Mouse (Mus musculus) mature B cell (primary cell): ENCODE data around the gene Ptprz1.

Experiments used
- in situ Hi-C: fragments of 300-500 bp; cut with MboI; formaldehyde crosslinking; loops from 2 replicates; pipeline ENCODE4 v1.14.3; 2019

Ptprz1 gene

DNA sequence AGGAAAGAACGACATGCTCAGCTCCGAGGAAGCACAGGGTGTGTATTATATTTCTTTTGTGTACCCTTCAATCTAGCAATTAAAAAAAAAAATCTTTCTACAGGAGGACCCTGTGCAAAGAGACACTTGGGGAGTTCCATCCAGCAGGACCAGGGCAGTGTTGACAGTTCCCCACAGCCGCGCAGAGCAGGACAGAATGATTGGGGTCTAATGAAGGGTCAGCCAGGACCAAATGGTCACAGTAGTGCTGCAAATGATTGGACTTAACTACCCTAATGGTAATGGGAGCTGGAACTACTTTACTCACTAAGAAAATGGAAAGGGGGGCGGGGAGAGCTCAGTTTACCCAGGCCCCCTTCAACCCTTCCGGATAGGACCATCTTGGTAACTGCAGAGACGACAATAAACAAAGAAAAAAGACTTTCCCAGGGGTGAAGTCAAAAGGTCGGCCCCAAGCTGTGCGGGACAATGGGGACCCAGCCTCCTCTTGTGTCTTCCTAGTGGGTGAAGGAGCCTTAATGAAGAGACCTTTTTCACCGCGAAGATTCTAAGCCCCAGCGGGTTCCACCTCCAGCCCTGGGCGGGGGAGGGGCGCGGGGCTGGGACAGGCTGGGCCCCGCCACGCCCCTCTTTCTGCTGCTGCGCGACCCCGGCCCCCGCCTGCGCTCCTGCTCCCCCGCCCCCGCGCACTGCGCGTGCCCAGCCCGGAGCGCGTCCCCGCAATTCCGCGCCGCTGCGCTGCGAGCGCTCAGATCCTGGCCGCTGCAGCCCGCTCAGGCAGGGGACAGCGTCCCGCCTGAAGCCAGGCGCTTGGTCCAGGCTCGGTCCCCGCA lies at the start of gene Ptprz1:
Gene Ptprz1, plus strand, starts transcription at position 722 of the 833 bp plus-strand sequence.
- in situ Hi-C loops: no loop called here

DNA sequence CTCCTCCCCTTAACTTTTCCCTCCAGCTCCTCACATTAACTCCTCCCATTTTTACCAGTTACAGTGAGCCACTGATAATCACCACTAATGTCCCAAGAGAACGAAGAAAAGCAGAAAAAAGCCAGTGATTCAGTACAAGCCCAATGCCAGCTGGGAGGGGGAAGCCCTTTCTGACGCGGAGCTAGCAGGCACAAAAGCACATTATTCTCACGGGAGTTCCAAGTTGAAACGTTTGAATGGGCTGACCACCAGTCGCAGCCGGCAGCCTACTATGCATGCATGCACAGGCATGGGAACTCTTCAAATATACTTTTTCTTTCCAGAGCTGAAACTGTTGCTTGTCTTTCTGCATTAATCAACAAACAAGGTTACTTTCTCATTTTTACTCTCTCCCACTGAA lies 41.7 kb upstream of the Ptprz1 start:
- in situ Hi-C loops: no loop called here

DNA sequence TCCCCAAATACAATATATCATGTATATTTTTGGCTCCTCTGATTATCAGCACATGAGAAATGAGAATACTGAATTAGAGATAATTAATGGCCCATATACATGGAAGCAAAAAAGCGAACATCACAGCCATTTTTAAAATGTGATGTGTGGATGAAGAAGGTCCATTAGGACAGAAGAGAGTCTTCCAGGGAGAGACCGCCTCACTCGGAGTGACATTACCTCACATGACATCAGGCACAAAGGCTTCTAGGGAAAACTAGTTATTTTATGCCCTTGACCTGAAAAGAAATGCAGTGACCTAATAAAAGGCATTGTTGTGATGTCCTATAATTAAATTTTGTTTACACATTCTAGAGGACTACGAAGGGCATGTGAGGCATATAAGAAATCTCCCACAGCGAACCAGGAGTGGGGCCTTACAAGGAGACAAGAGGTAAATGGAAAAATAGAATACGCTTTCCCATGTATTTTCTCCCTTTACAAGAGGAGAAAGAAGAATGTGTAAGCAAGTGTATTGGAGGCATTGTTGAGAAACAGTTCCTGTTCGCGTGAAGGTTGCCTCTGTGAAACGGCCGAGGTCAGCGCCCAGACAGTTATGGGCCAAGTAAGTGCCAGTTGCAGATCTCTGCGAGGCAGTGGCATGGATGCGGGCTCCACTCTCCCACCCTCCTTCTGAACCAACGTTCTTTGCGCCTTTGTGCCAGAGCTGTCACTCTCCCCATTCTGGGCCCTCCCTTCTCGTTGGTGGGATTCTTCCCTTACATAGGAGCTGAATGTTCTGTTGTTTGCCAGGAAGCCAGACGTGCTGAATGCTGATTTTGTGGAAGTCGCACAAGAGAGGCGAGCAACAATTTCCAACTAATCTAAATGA lies 41.0 kb upstream of the Ptprz1 start:
- in situ Hi-C loops: no loop called here

DNA sequence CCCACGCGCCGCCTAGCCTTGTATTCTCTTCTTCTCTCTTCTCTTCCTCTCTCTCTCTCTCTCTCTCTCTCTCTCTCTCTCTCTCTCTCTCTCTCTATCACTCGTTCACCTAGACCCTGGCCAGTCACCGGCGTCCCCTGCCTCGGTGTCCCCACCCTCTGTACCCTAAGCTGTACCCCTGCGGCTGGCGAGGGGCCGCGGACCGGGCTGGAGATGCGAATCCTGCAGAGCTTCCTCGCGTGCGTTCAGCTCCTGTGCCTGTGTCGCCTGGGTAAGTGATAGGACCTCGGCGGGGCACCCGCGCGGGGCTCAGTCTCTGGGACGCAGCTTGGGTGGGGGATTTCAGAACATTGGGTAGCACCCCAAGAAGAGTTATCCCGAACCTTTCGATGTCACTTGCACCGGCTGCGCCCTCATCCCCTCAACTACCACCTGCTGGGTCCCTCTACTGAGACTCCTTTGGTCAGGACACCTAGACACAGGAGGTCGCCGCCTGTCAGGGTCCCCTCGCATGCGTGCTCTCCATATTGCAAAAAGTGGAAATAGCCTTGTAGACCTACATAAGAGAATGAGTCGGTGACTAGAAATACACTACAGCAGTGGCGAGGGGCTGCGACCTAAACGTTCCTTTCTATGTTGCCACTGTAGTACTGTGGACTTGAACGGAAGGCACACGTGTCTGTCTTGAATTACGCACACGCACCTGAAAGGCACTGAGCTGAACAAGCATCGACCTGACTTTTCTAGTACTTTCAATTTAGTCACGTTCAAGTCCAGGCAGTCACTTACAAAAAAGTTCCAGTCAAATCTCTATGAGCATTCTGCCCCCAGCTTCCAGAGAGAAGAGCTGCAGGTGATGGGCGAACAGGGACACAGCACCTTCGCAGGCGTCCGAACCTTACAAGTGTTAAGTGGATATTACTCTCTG lies 576 bp downstream of the Ptprz1 start:
- in situ Hi-C loops: no loop called here

DNA sequence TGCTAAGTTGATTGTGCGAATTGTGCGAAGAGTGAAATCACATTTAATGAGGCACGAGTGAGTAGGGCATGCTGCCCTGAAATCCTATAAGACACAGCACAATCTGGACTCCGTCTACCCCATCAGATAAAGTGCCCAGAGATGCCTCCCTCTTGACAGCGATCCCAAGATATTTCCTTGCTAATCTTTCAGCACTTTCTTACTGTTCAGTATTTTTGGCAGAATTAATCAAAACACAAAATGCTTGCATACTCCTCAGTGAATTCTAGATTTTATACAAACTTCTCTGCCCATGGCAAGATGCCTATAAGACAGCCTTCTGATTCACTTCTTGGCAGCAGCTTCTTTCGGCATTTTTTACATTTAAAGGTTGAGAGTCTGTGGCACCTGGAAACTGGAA lies 12.7 kb downstream of the Ptprz1 start:
- in situ Hi-C loops: no loop called here

DNA sequence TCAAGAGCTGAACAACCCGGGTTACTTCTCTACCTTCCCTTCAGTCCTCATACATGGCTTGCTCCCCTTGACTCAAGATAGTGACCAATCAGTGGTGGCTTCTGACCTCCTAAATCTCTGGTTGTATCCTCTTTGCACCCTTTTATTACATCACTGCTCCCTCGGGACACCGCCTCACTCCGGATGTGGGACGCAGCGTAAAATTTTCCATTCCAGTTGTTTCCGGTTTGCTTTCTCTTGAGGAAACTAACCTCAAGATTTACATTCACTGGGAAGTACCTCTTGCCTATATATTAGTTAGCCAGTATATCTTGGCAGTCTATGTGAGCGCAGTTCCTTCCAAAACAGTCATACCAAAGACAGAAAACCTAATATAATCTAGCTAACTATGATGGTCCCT lies 14.0 kb downstream of the Ptprz1 start:
- in situ Hi-C loops: no loop called here

DNA sequence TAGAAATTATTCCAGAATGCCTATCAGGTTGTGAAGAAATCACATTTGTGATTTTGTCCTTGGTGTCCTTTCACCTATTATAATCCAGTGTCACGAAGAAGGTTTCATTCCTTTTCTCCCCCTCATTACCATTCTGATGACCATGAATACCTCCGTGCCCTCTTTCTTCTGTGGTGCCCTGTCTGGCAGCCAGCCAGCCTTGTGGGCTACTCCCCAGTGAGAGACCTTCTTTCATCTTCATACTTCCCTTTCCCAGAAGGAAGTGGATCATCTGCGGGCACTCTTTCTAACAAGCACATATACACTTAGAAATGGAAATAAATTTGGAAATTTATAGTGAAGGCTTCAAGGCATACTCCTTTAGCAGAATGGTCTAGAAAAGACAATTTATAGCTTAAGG lies 26.7 kb downstream of the Ptprz1 start:
- in situ Hi-C loops: no loop called here

DNA sequence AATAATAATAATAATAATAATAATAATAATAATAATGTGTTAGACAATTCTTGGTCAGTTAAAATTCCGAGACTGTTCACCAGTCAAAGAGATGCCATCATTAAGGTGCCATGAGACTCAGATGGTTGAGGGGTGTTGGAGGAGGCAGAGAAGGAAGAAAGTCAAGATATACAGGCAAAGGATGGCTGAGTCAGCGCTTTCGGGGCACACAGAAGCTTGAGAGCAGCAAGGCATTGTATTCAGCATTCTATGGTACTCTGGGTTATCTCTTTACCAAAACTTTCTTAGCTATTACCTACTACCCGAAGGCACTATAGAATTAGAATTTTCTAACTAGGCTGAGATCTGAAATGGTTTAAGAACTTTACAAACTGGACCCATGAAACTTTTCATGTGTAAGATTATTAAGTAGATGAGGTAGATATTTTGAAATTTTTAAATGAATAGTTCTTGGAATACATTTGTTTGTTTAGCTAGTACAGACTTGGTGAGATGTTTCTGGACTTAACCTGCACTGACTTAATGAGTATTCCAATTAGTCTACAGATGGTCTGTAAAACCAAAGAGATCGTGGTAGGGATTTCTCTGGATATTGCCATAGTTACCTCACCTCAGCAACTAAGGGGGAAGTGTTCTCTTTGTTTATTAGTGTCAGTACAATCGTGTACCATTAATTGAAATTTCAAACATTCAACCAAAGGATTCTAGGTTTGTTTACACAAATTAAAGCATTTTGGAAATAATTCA lies 33.4 kb downstream of the Ptprz1 start:
- in situ Hi-C loops: no loop called here

DNA sequence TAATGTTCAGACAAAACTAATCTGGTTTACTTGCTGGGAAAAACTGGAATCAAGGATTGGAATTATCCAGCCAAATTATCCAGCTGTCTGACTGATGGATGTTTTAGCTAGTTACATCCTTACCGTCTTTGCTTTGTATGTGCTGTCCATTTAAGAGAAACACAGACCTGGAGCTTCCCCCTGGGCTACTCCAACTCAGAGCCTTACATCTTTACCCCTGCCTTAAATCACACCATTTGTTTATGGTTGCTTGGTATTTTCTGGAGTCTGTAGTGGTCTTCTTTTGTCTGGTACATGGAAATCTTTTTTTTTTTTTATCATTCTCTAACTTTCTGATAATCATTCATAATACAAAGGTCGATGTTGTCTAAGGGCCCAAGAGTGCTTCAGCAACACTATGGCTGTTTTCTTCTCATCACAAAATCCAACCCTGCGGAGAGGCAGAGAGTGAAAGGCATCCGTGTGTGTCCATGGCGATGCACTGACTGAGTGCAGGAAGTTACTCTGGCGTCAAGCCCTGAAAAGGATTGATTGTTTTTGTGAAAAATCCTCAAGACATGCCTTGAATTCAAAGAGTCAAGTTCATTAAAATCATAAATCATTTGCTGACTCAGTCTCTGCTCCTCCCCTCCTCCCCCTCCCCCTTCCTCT lies 34.1 kb downstream of the Ptprz1 start:
- in situ Hi-C loops: no loop called here

DNA sequence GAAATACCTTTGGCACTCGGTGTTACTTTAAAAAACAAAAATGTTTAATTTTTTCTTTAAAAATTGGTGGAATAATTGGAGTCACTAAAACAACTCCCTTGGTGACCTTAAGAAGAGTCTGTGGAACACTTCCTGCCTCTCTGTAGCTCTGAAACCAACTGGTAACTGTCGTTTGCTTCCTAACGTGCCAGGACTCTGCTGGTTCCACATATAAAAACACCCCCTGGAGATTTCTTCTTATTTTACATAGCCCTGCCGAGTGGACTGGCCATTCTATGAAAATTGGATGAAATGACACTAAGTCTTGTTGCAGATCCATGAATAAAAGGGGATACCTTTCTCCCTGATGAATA lies 34.6 kb downstream of the Ptprz1 start:
- in situ Hi-C loops: no loop called here

DNA sequence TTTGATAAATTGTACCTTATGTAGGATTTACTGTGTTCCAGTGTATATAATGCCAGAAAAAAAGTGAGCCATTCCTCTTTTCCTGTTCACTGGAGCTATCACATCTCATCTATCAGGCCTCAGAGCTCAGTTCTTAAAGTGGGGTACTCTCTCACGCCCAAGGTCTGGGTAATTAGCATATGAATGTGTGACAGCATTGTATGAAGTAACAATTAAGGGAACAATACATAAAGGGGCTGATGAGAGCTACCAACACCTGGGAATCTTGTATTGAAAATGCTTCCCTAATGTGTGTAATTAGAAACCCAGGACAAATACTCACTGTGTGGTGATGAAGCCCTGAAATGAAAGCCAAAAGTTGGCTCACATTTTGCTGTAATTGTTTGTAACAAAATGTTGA lies 47.6 kb downstream of the Ptprz1 start:
- in situ Hi-C loops: no loop called here

DNA sequence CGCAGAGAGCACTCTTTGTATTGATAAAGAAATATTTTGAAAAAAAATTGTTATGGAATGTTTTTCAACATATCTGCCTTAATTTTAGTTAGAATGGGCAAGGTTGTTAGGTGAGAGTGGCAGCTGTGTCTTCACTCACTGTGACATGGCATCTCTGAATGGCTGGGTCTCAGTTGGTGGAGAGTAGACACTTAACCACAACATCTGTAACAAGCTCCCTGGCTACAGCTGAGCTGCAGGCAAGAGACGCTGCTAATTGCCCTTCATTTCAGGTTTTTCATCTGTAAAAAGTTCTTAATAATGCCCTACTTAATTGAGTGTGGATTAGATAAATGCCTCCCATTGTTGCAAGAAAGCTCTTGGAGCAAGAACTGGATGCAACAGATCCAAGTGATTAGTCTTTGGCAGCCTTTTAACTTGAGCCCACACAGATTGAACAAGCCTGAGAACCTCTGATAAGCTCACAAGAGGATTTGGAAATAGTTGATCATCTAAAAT lies 57.5 kb downstream of the Ptprz1 start:
- in situ Hi-C loops: no loop called here

DNA sequence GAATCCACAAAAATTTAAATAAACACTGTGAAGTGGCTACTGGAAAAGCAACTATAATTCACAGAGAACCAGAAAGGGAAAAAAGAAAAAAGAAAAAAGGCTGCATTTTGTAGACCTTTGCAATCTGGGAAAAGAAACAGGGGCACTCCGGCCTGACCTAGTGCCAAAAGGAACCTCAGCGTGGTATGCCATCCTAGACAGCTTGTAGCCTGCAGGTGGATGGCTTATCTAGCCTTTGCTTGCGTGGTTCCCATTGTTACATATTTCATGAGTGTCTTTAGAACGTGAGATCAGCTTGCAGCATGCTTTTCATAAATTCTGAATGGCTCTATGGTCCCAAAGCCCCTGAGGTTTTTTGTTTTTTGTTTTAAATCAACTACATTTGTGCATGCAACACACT lies 61.8 kb downstream of the Ptprz1 start:
- in situ Hi-C loops: no loop called here

DNA sequence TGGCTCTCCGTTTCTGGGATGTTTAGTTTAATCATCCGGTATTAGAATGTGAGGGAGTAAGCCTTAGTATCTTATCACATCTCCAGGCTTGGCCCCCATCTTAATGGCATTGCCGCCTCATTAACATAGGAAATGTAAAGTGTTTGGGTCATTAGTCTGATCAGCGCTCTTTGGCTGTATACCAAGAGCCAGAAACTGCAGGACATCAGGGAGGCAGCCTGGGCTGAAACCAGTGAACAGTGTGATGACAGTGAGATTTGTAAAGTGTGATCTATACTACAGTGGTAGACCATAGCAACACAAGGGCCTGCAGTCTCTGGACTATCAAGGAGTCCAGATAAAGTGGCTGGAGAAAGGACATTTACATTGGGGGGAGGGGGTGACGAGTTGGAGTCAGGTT lies 62.2 kb downstream of the Ptprz1 start:
- in situ Hi-C loops: no loop called here

DNA sequence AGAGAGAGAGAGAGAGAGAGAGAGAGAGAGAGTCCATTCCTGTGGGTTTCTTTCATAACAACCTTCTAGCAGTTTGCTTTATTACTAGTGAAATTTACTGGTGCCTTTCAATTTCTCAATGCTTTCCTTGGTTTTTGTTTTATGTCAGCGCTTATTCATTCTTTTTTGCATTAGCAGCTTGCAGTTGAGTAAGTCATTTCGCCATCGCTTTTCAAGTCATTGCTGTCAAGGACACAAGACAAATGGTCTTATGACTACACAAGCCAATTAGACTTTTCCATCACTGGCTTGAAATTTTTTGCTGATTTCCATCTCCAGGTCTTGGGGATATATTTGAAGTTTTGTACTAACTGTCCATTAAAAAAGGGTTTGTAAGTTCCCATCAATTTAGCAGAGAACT lies 68.9 kb downstream of the Ptprz1 start:
- in situ Hi-C loops: no loop called here

DNA sequence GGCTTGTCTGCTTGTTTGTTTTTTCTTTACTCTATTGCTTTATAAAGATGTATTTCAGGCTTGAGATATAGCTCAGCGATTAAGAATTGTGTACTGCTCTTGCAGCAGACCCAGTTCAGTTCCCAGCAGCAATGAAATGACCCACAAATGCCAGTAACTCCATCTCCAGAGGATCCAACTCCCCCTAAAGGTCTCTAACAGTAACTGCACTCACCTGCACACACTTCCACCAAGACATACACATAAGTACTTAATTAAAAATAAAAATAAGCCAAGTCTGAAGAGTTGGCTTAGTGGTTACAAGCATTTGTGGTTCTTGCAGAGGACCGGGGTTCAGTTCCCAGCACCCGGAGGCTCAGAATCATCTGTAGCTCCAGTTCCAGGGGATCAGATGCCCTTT lies 88.1 kb downstream of the Ptprz1 start:
- in situ Hi-C loops: no loop called here

DNA sequence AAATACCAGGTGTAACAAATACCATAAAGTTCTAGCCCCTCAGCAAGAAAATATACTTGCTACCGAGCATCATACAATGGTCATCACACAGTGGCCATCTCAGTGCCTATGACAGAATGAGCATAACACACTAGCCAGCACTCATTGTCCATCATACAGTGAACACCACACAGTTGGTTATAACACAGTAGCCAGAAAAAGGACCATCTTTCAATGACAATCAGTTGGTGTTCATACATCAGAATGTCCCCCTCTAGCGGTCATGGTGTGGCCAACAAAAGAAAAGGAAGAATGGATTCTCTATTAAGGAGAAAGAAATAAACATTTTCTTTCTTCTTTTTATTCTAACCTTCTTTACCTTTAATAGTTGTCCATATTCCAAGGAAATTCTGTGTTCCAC lies 92.8 kb downstream of the Ptprz1 start:
- in situ Hi-C loops: no loop called here

DNA sequence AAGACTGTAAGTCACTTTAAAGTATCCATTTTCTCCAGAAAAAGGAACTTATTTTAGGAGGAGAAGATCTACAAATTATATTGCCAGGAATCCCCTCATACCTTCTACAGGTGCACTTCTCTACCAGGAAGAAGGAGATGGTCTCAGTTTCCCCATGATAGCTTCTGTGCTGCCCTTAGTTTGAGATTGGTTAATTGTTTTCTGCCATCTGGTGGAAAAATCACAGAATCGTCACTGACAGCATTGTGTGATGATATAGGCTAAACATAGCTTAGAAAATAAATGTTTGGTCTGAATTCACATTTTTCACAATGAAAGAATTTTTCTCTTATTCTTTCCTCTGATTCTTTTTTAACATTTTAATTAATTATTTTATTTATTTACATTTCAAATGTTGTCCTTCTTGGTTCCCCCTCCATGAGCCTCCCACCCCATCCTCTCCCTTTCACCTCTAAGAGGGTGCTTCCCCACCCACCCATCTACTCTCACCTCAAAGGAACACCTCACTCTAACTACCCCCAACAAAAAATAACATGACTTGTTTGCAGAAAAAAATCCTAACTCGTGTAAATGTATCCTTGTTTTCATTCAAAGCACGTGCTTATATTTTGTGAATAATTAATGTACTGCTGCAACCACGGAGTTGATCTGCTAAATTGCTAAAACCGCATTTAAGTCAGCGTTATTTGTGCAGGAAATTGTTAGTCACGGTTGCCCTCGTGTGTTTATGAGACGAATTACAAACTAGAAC lies 108.6 kb downstream of the Ptprz1 start:
- in situ Hi-C loops: no loop called here

DNA sequence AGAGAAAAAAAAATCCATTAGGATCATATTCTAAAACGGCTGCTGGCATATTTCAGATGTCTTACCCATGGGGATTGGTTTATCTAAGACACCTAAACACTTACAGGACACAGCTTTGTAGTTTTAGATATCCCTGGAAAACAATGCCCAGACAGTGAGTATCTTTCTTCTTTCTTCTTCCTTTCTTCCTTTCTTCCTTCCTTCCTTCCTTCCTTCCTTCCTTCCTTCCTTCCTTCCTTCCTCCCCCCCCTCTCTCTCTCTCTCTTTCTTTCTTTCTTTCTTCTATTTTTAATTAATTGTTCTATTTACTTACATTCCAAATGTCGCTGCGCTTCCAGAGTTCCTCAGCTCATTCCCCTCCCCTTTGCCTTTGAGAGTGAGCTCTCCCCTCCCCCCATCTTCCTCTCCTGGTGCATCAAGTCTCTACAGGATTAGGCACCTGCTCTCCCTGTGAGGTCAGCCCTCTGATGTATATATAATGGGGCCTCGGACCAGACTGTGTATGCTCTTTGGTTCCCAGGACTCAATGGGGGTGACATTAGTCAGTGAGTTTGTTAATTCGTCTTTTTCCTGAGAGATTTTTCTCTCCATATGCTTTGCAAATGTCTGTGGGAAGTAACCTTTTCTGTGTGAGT lies 109.3 kb downstream of the Ptprz1 start:
- in situ Hi-C loops: no loop called here

DNA sequence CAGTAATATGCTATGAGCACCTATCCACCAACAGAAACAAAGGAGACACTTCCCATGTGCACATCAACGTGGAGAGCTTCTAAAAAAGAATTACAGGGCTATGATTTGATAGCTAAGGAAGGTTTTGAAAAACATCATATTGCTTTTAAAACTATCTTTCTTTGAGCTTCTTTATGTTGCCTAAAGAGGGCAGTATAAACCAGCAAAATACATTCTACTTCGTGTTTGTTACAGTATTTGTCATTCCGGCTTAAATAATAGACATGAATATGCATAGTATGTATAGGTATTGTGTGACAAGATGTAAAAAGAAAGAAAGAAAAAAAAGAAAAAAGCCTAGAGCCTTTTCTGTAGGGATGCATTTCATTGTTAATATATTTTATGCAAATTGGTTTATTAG lies 127.8 kb downstream of the Ptprz1 start:
- in situ Hi-C loops: no loop called here
